Mouse (Mus musculus) kidney, postnatal 0 days (tissue): Measurements from ENCODE around the gene Pdia6. TPM values are rescaled to one million over a fixed set of nuclear protein-coding genes. Genes with fewer than 3 reads are reported as not detected.

ENCODE experiments used
- ATAC-seq: fragments of 200-750 bp; cut with Nextera tagmentation; replicated peaks from 2 replicates; pipeline ENCODE4 v1.8.0; 2017; ENCODE audit warnings: low read depth, moderate number of reproducible peaks, moderate TSS enrichment, moderate library complexity; ENCODE audit not compliant: low FRiP score
- DNase-seq: peaks from one replicate; pipeline ENCODE4 v3.0.0-alpha.2; 2016; ENCODE audit warnings: low spot score
- H3K27ac ChIP-seq: fragments of 300-500 bp; sonication (generic); 2 replicates; pipeline ENCODE4 v1.5.1; 2014; ENCODE audit warnings: mild to moderate bottlenecking
- H3K27me3 ChIP-seq: fragments of 300-500 bp; sonication (generic); 2 replicates; pipeline ENCODE4 v1.6.1; 2014; ENCODE audit warnings: low read length, mixed read lengths; ENCODE audit not compliant: insufficient read depth
- H3K36me3 ChIP-seq: fragments of 300-500 bp; sonication (generic); 2 replicates; pipeline ENCODE4 v1.6.1; 2014; ENCODE audit warnings: low read length, mixed read lengths; ENCODE audit not compliant: insufficient read depth
- H3K4me1 ChIP-seq: fragments of 300-500 bp; sonication (generic); replicated peaks from 2 replicates; pipeline ENCODE4 v1.6.1; 2014; ENCODE audit warnings: antibody characterized with exemption, low read length, mixed read lengths; ENCODE audit not compliant: insufficient read depth
- H3K4me2 ChIP-seq: fragments of 300-500 bp; sonication (generic); 2 replicates; pipeline ENCODE4 v1.6.1; 2014; ENCODE audit warnings: mild to moderate bottlenecking, low read length, moderate library complexity, mixed read lengths
- H3K4me3 ChIP-seq: fragments of 300-500 bp; sonication (generic); replicated peaks from 2 replicates; pipeline ENCODE4 v1.5.1; 2014; ENCODE audit warnings: low read depth, low read length
- H3K9ac ChIP-seq: fragments of 300-500 bp; sonication (generic); 2 replicates; pipeline ENCODE4 v1.6.1; 2014; ENCODE audit warnings: low read depth, low read length
- H3K9me3 ChIP-seq: fragments of 300-500 bp; sonication (generic); replicated peaks from 2 replicates; pipeline ENCODE4 v1.6.1; 2016; ENCODE audit warnings: low read length, inconsistent platforms, mixed read lengths
- CTCF ChIP-seq: IDR thresholded peaks from 2 replicates; pipeline ENCODE4 v1.5.1; 2016; ENCODE audit warnings: antibody characterized with exemption, low read depth, mild to moderate bottlenecking, moderate library complexity
- WGBS: fragments of 180-500 bp; shearing (Covaris S2); extraction: QIAGEN DNeasy Blood & Tissue Kit; methylation state at CpG from one replicate; pipeline ENCODE4 v1.1.7; 2014; 5-methylcytosine and 5-hydroxymethylcytosine counted together
- polyA plus RNA-seq: library from polyadenylated mRNA; unstranded; fragments of >200 nt; fragmentation: Nextera tagmentation; extraction: Ambion mirVana; gene quantifications from 2 replicates; pipeline ENCODE4 v1.2.1, GENCODE M21; 2015

Gene Pdia6
- polyA plus RNA-seq, 1 experiment from 2014 or later: 418 TPM

- Histone ChIP-seq H3K4me3 (no peak overlapping the region), H3K36me3 (no peaks in the 10 kb centered on the region), H3K4me1 (no peaks in the 10 kb centered on the region), H3K27me3 (no peaks in the 10 kb centered on the region), H3K9me3 (no peaks in the 10 kb centered on the region), H3K27ac (no peak overlapping the region), H3K9ac (no peak overlapping the region), H3K4me2 (no peak overlapping the region)
- no peak for DNase-seq
- no peak for ATAC-seq
- TF ChIP-seq CTCF: no peak
These were observed 27.0 kb upstream of the Pdia6 start for GRCm38 (mm10) chr12:17239428-17239688.

- Histone ChIP-seq H3K9me3 (no peaks in the 10 kb centered on the region), H3K36me3 (no peaks in the 10 kb centered on the region), H3K4me3 (no peak overlapping the region), H3K4me1 (no peaks in the 10 kb centered on the region), H3K9ac (no peak overlapping the region), H3K27ac (no peak overlapping the region), H3K27me3 (no peaks in the 10 kb centered on the region), H3K4me2 (no peak overlapping the region)
- 66% methylated on average over 2 of the region's 2 CpGs for WGBS
- ATAC-seq (no peak), DNase-seq (no peak)
- TF ChIP-seq CTCF: no peak
These were observed 25.3 kb upstream of the Pdia6 start for GRCm38 (mm10) chr12:17241016-17241415.

GRCm38 (mm10) chr12:17241614-17242013 is 24.7 kb upstream of the Pdia6 start:
- WGBS: 94% methylated on average over 9 of the region's 9 CpGs
- Histone ChIP-seq H3K4me2 (no peak overlapping the region), H3K9me3 (no peaks in the 10 kb centered on the region), H3K27ac (no peak overlapping the region), H3K9ac (no peak overlapping the region), H3K4me3 (no peak overlapping the region), H3K27me3 (no peaks in the 10 kb centered on the region), H3K36me3 (no peaks in the 10 kb centered on the region), H3K4me1 (no peaks in the 10 kb centered on the region)
- no peak for TF ChIP-seq CTCF
- no peak for DNase-seq
- no peak for ATAC-seq

- no peak overlapping the region for H3K27ac ChIP-seq
- no peaks in the 10 kb centered on the region for H3K36me3 ChIP-seq
- no peak overlapping the region for H3K9ac ChIP-seq
- H3K4me3 ChIP-seq: no peak overlapping the region
- H3K4me1 ChIP-seq: no peaks in the 10 kb centered on the region
- no peaks in the 10 kb centered on the region for H3K9me3 ChIP-seq
- DNase-seq (no peak), ATAC-seq (no peak)
- H3K4me2 ChIP-seq: no peak overlapping the region
- no peaks in the 10 kb centered on the region for H3K27me3 ChIP-seq
- TF ChIP-seq CTCF: no peak
These were observed 24.3 kb upstream of the Pdia6 start for GRCm38 (mm10) chr12:17242041-17242440.

GRCm38 (mm10) chr12:17250962-17251361 is 15.4 kb upstream of the Pdia6 start:
- Histone ChIP-seq H3K9me3 (no peaks in the 10 kb centered on the region), H3K36me3 (no peaks in the 10 kb centered on the region), H3K27ac (0 out of 2 replicates have a peak overlapping the region, but pooled peaks have one; percentile 13), H3K4me2 (no peak overlapping the region), H3K9ac (no peak overlapping the region), H3K27me3 (no peaks in the 10 kb centered on the region), H3K4me1 (no peaks in the 10 kb centered on the region), H3K4me3 (no peak overlapping the region)
- ATAC-seq (no peak), DNase-seq (no peak)
- 52% methylated on average over 8 of the region's 8 CpGs for WGBS
- no peak for TF ChIP-seq CTCF

GRCm38 (mm10) chr12:17253069-17253468 is 13.3 kb upstream of the Pdia6 start:
- 0 out of 2 replicates have a peak, but pooled peaks have one; percentile 42 for ATAC-seq
- no peak overlapping the region for H3K4me2 ChIP-seq

GRCm38 (mm10) chr12:17255602-17256001 is 10.7 kb upstream of the Pdia6 start:
- no peak overlapping the region for H3K4me3 ChIP-seq
- no peak overlapping the region for H3K4me2 ChIP-seq
- H3K9me3 ChIP-seq: no peaks in the 10 kb centered on the region
- no peak overlapping the region for H3K27ac ChIP-seq
- H3K27me3 ChIP-seq: no peaks in the 10 kb centered on the region
- WGBS: 83% methylated on average over 6 of the region's 6 CpGs
- DNase-seq (no peak), ATAC-seq (no peak)
- no peaks in the 10 kb centered on the region for H3K36me3 ChIP-seq
- H3K4me1 ChIP-seq: no peaks in the 10 kb centered on the region
- H3K9ac ChIP-seq: no peak overlapping the region
- TF ChIP-seq CTCF: peak; percentile 31

More at GRCm38 (mm10) chr12:17253069-17253468, 13.3 kb upstream of the Pdia6 start:
- Histone ChIP-seq H3K9me3 (no peaks in the 10 kb centered on the region), H3K4me1 (no peaks in the 10 kb centered on the region), H3K9ac (no peak overlapping the region), H3K36me3 (no peaks in the 10 kb centered on the region), H3K27me3 (no peaks in the 10 kb centered on the region), H3K4me3 (no peak overlapping the region), H3K27ac (no peak overlapping the region)
- peak; percentile 72 for DNase-seq
- TF ChIP-seq CTCF: peak; percentile 77
- WGBS: 12% methylated on average over 9 of the region's 9 CpGs
